Mouse (Mus musculus) layer of hippocampus, adult 9-10 months (tissue): ENCODE data around the gene Sphk2.

Experiments used
- DNase-seq: peaks from one replicate; pipeline ENCODE4 v3.0.0; 2022; ENCODE audit warnings: low spot score

Sphk2 gene

DNA sequence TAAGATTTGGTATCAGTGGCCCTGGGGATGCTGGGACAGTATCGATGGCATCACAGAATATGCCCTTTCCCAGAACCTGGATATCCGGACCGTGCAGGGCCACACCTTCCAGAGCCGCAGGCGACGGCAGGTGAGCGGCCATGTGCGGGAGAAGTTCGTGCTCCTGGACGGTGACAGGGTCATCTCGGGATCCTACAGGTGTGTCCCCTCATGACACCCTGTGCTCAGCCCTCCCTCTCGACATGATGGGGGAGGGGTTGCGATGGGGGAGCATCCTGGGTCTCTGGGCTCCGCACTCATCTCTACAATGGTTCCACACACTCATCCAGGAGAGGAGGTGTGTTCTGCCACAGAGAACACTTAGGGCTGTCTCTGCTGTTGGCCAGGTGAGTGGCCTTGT is 6.0 kb upstream of the Sphk2 start:
- no peak for DNase-seq

DNA sequence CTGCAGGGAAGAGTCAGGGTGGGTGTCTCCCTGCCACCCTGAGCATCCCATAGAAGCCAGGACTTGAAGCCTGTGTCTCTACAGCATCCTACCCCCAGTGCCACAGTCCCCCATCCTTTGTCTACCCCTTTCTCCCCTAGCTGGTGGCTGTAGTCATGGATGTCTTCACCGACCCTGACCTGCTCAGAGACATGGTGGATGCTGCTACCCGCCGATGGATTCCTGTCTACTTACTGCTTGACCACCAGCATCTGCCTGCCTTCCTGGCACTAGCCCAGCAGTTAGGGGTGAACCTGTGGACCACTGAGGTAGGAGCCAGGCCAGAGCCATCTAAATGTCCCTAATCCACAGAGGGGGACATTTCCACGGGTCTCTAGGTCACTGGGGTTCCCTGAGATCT is 5.5 kb upstream of the Sphk2 start:
- no peak for DNase-seq

DNA sequence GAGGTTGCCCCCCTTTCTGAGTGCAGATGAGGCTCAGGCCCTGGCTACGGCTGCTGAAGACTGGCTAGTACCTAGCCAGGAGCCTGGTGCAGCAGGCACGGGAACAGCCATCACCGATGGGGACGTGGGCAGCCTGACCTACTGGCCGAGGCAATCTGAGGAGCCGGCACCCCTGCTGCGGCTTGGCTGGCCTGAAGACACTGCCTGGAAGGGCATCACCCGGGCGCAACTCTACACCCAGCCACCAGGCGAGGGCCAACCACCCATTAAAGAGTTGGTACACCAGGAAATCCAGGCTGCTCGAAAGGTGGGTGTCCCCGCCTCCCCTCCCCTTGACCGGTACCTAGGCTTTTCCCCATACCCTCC is 4.5 kb upstream of the Sphk2 start:
- DNase-seq: no peak

DNA sequence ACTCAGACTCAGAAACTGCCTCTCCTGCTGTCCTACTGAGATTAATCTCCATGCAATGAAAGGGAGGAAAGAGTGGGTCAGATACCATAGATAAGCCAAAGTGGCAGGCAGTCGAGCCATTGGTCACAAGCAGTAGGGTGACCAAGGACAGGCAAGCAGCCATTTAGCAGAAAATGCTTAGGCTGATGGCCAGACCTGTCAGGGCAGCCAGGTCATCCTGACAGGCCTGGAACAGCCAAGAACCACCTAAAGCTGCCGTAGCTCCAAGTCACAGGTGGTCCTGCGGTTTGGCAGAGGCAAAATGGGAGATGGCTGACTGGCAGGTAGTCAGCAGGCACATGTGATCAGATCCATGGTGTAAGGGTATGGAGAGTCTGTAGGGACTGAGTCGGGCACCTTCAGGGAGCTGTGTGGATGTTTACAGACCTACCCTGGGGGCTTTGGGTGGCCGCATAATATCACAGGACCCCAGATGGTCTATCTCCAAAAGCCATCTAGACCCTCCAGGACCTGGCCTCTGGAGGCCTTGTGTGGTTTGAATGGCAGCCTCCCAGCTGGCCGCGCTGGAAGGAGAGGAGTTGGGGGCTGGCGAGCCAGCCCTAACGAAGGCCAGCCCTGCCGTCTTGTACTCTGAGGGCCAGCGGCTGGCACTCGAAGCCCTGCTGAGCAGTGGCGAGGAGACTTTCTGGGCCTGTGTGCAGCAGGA is 4.0 kb upstream of the Sphk2 start:
- no peak for DNase-seq

DNA sequence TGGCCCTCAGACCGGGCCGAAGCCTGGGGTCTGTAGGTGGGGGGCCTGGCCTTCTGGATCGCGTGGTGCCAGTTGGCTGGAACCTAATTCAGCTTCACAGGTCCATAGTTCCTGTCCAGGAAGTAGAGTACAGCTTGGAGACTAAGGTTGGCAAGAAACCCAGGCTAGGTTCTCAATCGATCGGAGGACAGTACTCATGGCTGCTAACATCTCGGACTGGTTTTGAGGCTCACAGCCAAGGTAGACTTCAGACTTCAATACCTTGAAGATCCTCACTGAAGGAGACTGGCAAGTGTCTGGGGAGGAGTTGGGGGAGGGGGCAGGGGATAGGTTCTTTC is 3.4 kb upstream of the Sphk2 start:
- DNase-seq: no peak

DNA sequence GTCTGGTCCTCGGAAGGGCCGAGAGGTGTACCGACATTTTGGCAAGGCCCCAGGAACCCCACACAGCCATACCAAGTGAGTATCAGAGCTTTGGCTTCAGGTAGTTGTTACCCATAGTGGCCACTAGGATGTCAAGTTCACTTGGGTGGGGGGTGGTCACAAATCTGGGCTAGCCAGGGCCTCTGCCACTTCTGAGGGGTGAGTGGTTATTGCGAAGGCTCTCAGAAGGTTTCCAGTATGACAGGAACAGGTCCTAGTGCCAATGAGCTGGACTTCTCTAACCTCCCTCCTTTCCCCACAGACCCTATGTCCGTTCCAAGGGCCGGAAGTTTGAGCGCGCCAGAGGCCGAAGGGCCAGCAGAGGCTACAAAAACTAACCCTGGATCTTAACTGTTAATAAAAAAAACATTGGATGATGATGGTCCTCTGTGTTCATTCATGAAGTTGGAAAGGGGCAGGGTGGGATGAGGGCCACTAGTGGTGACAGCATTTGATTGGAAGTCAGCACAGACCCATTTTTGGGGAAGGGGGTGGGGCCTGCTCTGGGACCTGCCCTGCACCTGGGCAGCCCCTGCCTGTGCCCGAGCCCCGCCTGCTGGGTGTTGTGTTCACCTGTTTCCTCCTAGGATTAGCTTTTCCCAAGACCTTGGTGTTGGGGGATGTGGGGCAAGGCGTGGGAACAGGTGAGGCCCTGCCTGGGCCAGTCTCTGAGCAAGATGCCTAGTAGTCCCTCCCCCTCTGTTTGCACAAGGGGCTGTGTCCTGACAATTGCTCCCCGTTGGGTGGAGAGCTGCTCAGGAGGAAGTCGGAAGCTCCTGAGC is 2.8 kb upstream of the Sphk2 start, which contains the start of gene Fam83e:
Gene Fam83e, plus strand, starts transcription at position 800 of the 821 bp plus-strand sequence.
- no peak for DNase-seq

DNA sequence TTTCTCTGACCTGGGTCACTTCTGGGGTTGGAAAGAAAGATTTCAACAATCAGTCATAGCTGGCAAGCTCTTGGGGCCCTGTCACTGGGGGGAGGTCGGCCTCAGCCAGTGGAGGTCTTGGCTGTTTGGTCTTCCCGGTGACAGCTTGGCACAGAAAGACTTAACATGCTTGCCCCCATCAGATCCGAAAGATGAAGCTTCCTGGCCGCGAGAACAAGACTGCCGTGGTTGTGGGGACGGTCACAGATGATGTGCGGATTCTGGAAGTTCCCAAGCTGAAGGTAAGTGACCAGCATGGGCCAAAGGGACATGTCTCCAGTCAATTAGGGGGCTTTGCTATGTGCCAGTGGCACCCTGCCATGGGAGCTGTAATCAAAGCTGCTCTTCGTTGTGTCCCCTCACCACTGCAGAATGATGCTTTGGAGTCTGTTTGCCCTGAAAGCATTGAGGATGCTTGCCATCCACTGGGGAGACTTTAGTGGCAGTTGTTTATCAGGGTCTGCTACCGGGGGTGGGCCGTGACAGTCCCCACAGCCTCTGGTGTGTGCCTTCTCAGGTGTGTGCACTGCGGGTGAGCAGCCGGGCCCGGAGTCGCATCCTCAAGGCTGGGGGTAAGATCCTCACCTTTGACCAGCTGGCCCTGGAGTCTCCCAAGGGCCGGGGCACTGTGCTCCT is 2.1 kb upstream of the Sphk2 start:
- no peak for DNase-seq

DNA sequence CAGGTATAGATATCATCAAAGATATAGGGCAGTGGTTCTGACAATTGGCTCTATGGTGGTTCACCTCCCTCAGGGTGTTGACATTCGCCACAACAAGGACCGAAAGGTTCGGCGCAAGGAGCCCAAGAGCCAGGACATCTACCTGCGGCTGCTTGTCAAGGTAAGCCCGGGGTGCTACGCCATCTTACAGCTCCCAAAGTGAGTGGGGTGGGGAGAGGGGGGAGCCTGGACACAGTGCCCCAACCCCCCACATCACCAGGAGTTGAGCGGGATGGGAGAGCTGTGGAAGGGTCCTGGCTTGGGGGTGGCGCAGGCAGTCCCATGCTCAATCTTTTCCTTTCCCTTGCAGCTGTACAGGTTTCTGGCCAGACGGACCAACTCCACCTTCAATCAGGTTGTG is 1.4 kb upstream of the Sphk2 start:
- no peak for DNase-seq

DNA sequence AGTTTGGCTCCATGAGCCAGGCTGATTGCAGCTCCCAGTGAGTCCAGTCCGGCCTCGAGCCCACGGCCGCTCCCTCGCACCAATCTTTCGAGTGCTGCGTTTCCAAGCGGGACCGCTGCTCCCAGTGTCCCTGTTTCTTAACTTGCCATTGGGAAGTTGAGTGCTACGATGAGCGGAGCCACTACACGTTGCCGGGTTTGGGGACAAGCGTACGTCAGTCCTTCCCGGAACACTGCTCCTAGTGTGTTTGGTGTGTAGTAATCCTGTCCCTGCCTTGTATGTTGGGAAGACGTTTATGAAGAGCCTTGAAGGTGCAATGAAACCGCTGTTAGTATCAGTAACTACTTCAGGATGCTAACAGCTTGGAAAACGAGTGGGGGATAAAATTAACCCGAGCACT is 529 bp upstream of the Sphk2 start:
- no peak for DNase-seq

DNA sequence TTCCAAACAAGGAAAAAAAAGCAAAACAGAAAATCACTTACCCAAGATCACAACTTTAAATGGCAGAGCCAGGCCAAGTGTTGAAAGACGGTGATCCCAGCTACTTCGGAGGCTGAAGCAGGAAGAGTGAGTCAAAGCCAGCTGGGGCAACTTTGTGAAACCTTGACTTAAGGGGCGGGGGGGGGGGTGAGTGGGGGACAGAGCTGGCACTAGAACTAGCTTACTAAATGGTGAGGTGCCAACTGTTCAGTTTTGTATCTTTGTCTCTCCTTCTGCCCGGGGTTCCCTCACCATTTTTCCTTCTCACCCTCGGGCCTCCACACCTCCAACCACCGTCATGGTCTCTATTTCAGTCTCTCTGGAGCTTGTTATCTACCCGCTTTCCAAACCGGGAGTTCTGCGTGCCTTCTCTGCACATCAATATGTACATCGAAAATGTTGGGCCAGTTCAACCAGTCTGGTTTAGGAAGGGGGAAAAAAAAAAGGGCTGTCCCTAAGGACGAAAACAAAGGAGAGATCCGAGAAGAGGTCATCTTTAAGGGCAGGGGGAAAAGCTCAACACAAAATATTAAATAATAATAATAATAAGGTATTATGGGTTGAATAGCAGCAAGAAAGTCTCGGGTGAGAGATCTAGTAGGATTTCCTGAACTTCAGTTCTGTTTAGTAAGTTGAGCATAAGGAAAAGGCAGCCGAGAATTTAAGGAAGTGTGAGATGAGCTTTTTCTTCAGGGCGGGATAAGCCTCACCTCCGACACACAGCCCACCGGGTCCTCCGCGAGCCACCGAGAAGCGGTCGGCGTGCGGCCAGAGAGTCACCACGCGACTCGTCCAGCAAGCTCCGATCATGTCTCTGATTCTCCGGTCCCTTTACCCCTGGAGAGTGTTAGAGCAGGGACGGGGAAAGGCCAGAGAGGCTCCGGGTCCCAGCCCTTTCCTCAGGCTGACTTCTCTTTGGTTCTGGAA is 567 bp downstream of the Sphk2 start:
- no peak for DNase-seq

DNA sequence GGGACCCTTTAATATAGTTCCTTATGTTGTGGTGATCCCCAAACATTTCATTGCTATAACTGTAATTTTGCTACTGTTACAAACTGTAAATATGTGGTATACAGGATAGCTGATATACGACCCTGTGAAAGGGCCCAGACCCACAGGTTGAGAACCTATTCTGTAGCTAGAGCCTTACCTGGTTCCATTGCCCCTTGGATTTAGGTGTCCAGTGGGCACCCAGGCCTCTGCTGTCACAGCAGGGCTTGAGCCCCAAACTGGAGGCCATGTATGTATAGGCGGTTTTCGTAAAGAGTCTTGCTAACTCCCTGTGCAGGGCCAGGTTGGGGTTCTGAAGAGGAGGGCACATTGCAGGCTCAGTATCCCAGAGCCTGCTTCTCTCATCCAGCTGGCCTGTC is 1.3 kb downstream of the Sphk2 start:
- no peak for DNase-seq

DNA sequence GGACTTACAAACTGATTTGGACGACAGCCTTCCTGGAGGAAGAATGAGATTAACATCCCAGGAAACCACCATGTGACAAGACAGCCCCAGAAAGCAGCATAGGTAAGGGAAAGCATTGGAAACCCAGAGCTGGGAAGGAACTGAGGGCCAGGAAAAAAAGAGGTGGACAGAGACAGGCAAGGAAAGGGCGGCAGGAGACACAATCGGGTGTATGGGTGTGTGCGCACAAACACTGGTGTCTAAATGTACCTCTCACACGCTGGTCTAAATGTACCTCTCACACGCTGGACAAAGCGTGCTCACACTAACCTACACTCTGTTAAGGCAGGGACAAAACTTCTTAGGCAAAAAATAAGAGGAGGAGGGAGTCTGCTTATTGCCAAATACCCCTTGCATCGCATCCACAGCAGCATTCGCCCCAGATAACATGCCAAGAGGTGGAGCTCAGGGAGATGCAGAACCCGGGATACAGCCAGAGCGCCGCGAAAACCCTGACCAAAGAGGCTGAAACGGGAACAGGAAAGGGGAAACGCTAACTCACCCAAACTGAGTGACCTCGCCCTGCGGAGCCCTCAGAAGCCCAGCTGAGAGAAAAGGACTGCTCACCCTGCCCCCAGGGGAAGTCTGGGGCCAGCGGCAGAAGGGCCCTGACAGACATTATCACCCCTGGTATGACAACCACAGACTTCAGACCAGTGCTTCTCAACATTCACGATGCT is 1.9 kb downstream of the Sphk2 start:
- DNase-seq: no peak

DNA sequence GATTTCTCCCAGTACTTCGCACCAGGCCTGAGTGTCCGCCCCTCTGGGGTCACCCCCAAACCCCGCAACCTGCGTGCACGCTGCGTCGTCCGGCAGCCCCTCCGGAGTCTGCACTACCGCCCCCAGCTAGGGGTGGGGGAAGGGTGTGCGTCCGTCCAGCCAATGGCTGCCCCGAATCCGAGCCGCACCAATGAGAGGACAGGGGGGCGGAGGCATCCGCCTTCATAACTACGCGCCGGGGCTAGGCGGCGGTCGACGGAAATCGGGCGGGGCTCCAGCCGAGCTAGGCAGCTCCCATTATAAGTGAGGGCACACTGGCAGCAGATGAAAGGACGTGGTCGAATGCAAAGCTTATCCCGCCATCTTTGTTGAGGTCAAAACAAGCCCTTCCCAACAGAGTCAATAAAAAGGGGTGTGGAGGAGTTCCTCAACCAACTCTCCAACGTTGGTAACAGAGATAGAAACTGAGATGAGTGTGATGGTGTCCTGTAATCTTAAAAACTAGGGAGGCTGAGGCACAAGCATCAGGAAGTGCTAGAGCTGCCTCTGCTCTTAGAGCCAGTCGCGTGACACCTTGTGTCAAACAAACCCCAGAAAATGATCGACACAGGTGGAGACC is 2.6 kb downstream of the Sphk2 start, which contains the start of gene Rpl18:
Gene Rpl18, plus strand, starts transcription at position 368 of the 619 bp plus-strand sequence.
- DNase-seq: peak; percentile 95

DNA sequence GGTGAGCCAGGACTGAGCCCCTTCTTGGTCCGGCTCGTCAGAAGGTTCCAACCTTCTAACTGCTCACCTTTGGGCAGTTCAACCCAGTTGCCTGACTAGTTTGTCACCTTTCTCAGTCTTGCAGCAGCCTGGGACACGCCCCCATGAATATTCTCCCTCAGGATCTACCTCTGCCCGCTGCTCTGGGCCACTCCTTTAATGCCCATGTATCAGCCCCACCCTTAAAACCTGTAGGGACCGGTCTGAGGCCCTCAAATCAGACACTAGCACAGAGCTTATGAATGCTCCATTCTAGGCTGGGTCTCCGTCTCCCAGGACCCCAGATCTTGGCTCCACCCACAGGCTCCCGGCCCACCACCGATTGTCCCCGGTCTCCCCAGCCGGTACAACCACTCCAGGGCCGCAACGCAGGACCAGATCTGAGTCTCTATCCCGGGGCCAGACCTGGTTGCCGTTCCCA is 3.1 kb downstream of the Sphk2 start:
- no peak for DNase-seq

DNA sequence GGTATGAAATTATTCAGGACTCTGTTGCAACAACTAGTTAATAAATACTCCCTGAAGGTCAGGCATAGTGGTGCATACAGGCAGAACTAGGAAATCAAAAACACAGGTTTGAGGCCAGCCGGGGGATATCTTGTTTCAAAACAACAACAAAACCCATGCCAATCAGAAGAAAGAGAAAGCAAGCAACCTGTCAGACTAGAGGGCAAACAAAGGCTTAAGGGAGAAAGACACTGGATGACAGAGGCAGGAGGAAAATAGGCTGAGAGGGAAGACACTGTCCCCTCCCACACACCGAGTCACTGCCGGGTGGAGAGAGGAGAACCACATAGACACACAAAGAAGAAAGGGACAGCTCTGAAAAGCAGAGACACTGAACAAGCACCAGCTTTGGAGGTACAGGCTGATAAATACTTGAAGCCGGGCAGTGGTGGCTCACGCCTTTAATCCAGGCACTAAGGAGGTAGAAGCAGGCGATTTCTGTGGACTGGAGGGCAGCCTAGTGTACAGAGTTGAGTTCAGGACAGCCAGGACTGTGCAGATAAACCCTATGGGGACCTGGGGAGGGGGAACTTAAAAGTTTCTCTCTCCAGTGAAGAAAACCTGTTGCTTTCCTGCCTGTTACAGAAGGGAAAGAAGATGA is 3.8 kb downstream of the Sphk2 start:
- no peak for DNase-seq

DNA sequence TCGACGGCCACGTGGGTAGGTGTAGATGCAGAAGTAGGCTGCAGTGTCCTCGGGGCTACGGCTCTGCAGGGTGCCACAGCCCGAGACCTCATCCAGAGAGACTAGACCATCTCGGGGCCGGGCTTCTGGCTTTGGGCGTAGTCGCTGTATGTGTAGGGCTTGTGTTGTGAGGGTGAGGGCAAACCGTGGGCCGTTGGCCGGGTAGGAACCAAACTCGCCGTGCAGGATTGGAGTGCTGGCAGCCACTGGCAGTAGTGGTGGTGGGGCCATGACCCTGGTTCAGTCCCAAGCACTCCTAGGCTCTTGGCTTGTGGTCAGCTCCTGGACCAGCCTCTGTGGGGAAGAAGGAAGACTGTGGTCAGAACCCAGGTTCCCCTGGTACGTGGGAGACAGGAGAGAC is 4.4 kb downstream of the Sphk2 start:
- DNase-seq: no peak

DNA sequence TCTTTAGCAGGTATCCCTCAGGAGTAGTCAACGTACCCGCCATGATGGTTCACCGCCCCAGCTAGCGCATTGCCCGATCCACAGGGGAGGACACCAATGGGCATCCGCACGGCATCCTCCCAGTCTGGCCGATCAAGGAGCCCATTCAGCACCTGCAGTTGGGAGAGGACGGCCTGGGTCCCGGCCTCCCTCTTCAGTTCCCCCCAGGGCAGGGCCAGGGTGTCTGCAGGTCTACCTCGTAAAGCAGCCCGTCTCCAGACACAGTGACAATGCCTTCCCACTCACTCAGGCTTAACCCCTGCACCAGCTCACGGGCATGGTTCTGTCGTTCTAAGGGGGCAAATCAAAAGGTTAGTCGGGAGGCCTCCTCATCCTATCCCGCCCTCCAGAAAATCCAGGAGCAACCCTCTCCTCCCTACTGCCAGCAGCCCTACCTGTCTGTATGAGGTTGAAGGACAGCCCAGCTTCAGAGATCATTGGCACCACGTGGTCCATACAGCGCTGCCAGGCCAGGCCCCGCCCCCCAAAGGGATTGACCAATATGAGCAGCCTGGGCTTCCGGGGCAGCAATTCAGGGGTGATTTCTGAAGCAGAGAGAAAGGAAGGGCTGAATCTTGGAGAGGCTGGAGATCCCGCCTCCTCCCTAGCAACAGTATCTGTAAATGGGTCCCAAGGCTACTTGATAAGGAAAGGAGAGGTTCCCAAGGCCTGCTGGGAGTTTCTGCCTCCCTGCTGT is 5.6 kb downstream of the Sphk2 start:
- no peak for DNase-seq

DNA sequence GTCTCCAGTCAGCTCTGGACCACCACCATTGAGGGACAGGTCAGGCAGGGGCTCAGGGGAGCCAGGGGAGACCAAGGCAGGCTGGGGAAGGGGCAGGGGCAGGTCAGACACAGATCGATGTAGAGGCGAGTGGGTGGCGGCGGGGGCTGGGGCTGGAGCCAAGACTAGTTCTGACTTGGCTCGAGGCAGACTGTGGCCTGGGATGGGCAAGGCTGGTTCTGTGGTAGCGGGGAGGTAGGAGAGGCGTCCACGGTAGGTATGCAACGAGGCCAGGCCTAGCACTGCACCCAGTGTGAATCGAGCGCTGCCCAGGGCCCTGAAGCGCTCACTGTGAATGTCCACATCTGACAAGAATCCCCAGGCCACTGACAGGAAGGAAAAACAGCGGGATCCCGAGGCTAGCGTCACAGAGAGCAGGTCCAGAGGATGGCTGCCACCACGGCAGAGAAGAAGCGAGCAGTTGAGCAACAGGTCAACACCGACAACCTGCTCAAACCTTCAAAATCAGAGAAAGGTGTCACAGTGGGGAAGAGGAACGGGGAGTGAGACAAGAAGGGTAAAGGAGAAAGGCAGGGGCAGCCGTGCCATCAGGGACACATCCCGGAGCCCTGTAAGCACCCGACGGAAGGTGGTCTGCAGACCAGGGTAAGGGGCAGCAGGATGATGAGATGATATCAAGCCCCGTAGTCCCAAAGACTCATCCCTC is 6.3 kb downstream of the Sphk2 start:
- no peak for DNase-seq
